Mouse (Mus musculus) C2C12 (cell line): ENCODE measurements around the gene 9230102O04Rik.

ENCODE experiments used
- CTCF ChIP-seq: IDR thresholded peaks from one replicate; pipeline ENCODE4 v1.5.1; 2011; ENCODE audit not compliant: control insufficient read depth, insufficient read depth, insufficient read length
- MYOG ChIP-seq: IDR thresholded peaks from one replicate; pipeline ENCODE4 v1.6.1; 2011; ENCODE audit not compliant: control insufficient read depth, insufficient read length; ENCODE audit errors: extremely low read depth

- TF ChIP-seq CTCF: no peak
- no peak for TF ChIP-seq MYOG
Measured at GRCm38 (mm10) chr2:9871798-9872197, 17.5 kb downstream of the 9230102O04Rik start.
